Mouse (Mus musculus) cortical plate, adult 2 months (tissue): ENCODE measurements around the gene Hmg20b.

Experiments used
- CTCF ChIP-seq: fragments of 200-500 bp; IDR thresholded peaks from 2 replicates; pipeline ENCODE4 v1.5.1; 2011; ENCODE audit warnings: mild to moderate bottlenecking, control low read depth, low read length; ENCODE audit not compliant: insufficient read depth; ENCODE audit errors: extremely low read depth
- POLR2A ChIP-seq: fragments of 200-500 bp; IDR thresholded peaks from 2 replicates; pipeline ENCODE4 v1.6.1; 2011; ENCODE audit warnings: mild to moderate bottlenecking, low read length, control low read depth; ENCODE audit not compliant: insufficient read depth; ENCODE audit errors: extremely low read depth

- TF ChIP-seq CTCF (no peak), POLR2A (no peak)
These were observed 26.5 kb upstream of the Hmg20b start for GRCm38 (mm10) chr10:81376561-81377361.
